Mouse (Mus musculus) stomach, embryonic 15.5 days (tissue): ENCODE data around the gene Kansl2. TPM values are rescaled to one million over a fixed set of nuclear protein-coding genes. Genes with fewer than 3 reads are reported as not detected.

Source experiments
- ATAC-seq: fragments of 200-750 bp; cut with Nextera tagmentation; 2 replicates; pipeline ENCODE4 v1.8.0; 2017; ENCODE audit warnings: low read depth, moderate number of reproducible peaks, moderate TSS enrichment; ENCODE audit not compliant: insufficient read depth, low FRiP score
- H3K27ac ChIP-seq: fragments of 300-500 bp; sonication (generic); 2 replicates; pipeline ENCODE4 v1.5.1; 2015; ENCODE audit warnings: mild to moderate bottlenecking, inconsistent platforms
- H3K27me3 ChIP-seq: fragments of 300-500 bp; sonication (generic); replicated peaks from 2 replicates; pipeline ENCODE4 v1.6.1; 2015; ENCODE audit warnings: inconsistent platforms
- H3K36me3 ChIP-seq: fragments of 300-500 bp; sonication (generic); 2 replicates; pipeline ENCODE4 v1.6.1; 2015; ENCODE audit warnings: inconsistent platforms
- H3K4me1 ChIP-seq: fragments of 300-500 bp; sonication (generic); 2 replicates; pipeline ENCODE4 v1.6.1; 2015; ENCODE audit warnings: inconsistent platforms
- H3K4me2 ChIP-seq: fragments of 300-500 bp; sonication (generic); 2 replicates; pipeline ENCODE4 v1.6.1; 2015; ENCODE audit warnings: mild to moderate bottlenecking, inconsistent platforms
- H3K4me3 ChIP-seq: fragments of 300-500 bp; sonication (generic); replicated peaks from 2 replicates; pipeline ENCODE4 v1.5.1; 2015; ENCODE audit warnings: inconsistent platforms
- H3K9ac ChIP-seq: fragments of 300-500 bp; sonication (generic); 2 replicates; pipeline ENCODE4 v1.6.1; 2015; ENCODE audit warnings: inconsistent platforms
- H3K9me3 ChIP-seq: fragments of 300-500 bp; sonication (generic); 2 replicates; pipeline ENCODE4 v1.6.1; 2016; ENCODE audit warnings: inconsistent platforms
- WGBS: fragments of 180-500 bp; shearing (Covaris S2); methylation state at CpG from one replicate; pipeline ENCODE4 v1.1.7; 2015; 5-methylcytosine and 5-hydroxymethylcytosine counted together
- polyA plus RNA-seq: library from polyadenylated mRNA; unstranded; fragments of >200 nt; fragmentation: Nextera tagmentation; extraction: Ambion mirVana; gene quantifications from 2 replicates; pipeline ENCODE4 v1.2.1, GENCODE M21; 2015

Gene Kansl2
- polyA plus RNA-seq: 79.4 and 86.7 TPM in 2 replicates

DNA sequence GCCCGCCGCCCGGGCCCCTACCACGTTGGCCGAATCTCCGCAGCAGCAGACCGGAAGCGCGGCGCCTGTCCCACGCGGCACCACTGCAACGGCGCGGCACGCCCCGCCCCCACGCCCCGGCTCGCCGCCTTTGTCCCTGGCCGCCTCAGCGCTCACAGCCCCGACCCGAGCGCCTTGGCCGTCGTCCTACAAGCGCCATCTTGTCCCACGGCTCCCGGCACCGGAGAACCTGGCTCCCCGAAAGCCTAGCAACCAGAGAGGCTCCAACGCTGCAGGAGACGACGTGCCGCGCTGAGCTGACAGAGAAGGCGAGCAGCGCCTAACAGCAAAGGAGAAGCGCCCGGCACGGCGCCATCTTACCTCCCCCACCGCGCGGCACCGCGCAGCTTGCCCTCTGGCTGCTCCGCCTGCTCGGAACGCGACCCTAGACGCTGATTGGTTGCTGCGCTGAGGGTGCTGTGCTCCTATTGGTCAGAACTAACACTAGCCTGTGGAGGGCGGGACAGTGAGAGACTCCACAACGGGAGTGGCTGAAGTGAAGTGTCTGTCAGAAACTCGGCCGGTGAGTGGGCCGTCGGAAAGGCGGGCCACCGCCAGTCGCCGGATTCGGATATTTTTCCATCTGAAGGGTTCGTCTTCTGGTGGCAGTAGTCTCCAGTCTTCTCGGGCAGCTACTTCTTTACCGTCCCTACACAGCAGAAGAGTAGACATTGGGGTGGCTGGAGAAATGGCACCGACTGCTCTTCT lies at the start of gene Kansl2:
TSS of gene Kansl2 (minus strand) at position 384 of the 747 bp plus-strand sequence.
- Histone ChIP-seq H3K4me2 (peak within 1 kb of the TSS; percentile 73), H3K9ac (peak within 1 kb of the TSS; percentile 77), H3K4me3 (peak within 1 kb of the TSS; percentile 91), H3K4me1 (peaks cover 7% of the 10 kb centered on the region; the same call in 1 of the 2 replicates), H3K27me3 (no peaks in the 10 kb centered on the region), H3K36me3 (peaks cover 15% of the 10 kb centered on the region), H3K9me3 (no peaks in the 10 kb centered on the region), H3K27ac (peak within 1 kb of the TSS; percentile 99)
- WGBS: under 1% methylated on average over 64 of the region's 70 CpGs
- peak; percentile 100 for ATAC-seq

DNA sequence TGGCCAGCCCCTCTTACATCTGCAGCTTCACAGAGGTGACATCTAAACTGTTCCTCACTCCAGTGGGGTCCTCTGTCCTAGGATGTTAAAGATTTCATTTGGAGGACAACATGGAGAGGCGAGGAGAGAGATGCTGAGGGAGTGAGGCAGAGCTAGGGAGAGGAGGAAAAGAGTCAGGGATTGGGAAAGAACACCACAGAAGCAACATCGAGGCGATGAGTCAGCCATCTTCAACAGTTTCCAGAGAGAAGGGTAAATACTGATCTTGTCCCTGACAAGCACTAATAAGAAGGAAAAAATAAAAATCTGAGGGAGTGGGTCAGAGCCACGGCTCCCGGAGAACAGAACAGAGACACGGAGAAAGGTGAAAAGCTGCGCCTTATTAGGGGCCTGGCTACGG lies 48.9 kb upstream of the Kansl2 start:
- Histone ChIP-seq H3K36me3 (no peaks in the 10 kb centered on the region), H3K4me3 (no peak overlapping the region), H3K9me3 (no peaks in the 10 kb centered on the region), H3K27ac (no peak overlapping the region), H3K27me3 (no peaks in the 10 kb centered on the region), H3K9ac (no peak overlapping the region), H3K4me2 (no peak overlapping the region), H3K4me1 (no peaks in the 10 kb centered on the region)
- 72% methylated on average over 8 of the region's 8 CpGs for WGBS
- no peak for ATAC-seq

DNA sequence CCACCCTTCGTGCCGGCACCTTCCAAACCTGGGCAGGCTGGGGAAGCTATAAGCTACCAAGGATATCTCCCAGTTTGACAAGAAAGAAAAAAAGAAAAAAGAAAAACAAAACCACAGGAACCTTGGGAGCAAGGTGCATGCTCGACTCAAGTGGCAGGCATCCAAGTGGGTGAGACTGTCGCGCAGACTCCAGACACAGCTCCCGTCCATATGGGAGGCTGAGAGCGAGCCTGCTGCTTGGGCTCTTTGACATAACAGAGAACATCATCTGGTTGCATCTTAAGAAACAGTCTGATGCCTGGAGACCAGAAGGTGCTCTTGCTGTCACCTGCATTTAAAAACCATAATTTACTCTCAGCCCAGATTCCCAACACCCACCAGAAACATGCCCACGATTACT lies 48.3 kb upstream of the Kansl2 start:
- no peaks in the 10 kb centered on the region for H3K36me3 ChIP-seq

DNA sequence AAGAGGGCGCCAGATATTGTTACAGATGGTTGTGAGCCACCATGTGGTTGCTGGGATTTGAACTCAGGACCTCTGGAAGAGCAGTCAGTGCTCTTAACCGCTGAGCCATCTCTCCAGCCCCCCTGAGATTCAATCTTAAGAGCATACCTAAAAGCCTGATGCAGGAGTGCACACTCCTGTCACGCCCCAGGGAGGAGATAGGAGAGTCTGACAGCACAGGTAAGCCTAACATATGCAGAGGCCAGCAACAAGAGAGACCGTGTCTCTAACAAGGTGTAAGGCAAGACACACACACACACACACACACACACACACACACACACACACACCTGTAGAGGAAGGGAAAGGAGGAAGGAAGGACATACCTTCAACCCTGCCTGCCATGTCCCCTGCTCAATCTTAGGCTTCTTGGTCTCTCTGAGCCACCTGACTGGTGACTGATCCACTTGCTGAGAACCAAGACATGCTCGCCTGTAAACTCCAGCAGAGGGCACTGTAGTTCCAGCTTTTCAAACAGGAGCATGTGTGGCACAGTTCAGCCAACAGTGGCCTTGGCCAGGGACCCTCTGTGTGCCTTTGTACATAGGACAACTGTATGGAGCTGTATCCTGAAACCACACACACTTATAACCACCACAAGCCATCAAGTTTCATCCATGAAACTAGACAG lies 45.9 kb upstream of the Kansl2 start:
- no peaks in the 10 kb centered on the region for H3K27me3 ChIP-seq
- no peak overlapping the region for H3K4me2 ChIP-seq
- H3K4me1 ChIP-seq: no peaks in the 10 kb centered on the region
- no peak overlapping the region for H3K4me3 ChIP-seq
- no peaks in the 10 kb centered on the region for H3K9me3 ChIP-seq
- no peak overlapping the region for H3K9ac ChIP-seq
- H3K27ac ChIP-seq: no peak overlapping the region
- H3K36me3 ChIP-seq: no peaks in the 10 kb centered on the region
- ATAC-seq: peak; percentile 70
- 42% methylated on average over 5 of the region's 5 CpGs for WGBS

More for the DNA sequence above, 48.3 kb upstream of the Kansl2 start:
- no peak overlapping the region for H3K27ac ChIP-seq
- H3K27me3 ChIP-seq: no peaks in the 10 kb centered on the region
- H3K9ac ChIP-seq: no peak overlapping the region
- ATAC-seq: no peak
- WGBS: 70% methylated on average over 8 of the region's 8 CpGs
- H3K4me2 ChIP-seq: no peak overlapping the region
- H3K4me3 ChIP-seq: no peak overlapping the region
- no peaks in the 10 kb centered on the region for H3K9me3 ChIP-seq
- no peaks in the 10 kb centered on the region for H3K4me1 ChIP-seq

DNA sequence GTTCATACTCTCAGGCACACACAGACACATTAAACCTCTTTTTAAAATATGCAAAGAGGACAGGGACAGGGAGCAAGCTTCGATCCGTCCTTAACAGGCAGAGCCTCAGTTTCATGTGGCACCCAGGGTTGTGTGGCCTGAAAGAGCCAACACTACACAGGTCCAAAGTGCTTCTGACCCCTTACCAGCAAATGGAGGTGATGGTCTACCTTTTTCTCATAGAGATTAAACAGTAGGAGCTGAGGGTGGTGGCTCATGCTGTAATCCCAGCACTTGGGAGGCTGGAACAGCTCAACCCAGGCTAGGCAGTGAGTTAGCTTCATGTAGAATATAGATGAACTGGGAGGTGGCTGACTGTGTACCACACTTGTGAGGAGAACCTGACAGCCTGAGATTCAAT lies 45.2 kb upstream of the Kansl2 start:
- no peaks in the 10 kb centered on the region for H3K36me3 ChIP-seq
- no peaks in the 10 kb centered on the region for H3K27me3 ChIP-seq
- no peaks in the 10 kb centered on the region for H3K9me3 ChIP-seq
- H3K9ac ChIP-seq: no peak overlapping the region
- no peak overlapping the region for H3K4me3 ChIP-seq
- H3K27ac ChIP-seq: no peak overlapping the region
- H3K4me2 ChIP-seq: no peak overlapping the region
- ATAC-seq: no peak
- H3K4me1 ChIP-seq: no peaks in the 10 kb centered on the region
- WGBS: 90% methylated on average over 2 of the region's 2 CpGs

DNA sequence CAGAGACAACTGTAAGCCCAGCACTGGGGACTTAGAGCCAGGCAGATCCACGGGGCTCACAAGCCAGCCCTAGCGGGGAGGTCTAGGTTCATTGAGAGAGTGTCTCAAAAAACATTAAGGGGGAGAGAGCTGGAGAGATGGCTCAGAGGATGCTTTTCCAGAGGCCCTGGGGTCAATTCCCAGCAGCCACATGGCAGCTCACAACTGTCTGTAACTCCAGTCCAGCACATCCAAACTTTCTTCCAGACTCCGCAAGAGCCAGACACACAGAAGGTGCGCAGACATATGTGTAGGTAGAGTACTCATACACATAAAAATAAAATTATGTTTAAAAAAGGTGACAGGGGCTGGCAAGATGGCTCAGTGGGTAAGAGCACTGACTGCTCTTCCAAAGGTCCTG lies 39.2 kb upstream of the Kansl2 start:
- Histone ChIP-seq H3K4me3 (no peak overlapping the region), H3K4me1 (peaks cover 7% of the 10 kb centered on the region), H3K4me2 (no peak overlapping the region), H3K36me3 (no peaks in the 10 kb centered on the region), H3K27ac (no peak overlapping the region), H3K9me3 (no peaks in the 10 kb centered on the region), H3K9ac (no peak overlapping the region), H3K27me3 (no peaks in the 10 kb centered on the region)
- ATAC-seq: no peak
- 80% methylated on average over 4 of the region's 4 CpGs for WGBS

DNA sequence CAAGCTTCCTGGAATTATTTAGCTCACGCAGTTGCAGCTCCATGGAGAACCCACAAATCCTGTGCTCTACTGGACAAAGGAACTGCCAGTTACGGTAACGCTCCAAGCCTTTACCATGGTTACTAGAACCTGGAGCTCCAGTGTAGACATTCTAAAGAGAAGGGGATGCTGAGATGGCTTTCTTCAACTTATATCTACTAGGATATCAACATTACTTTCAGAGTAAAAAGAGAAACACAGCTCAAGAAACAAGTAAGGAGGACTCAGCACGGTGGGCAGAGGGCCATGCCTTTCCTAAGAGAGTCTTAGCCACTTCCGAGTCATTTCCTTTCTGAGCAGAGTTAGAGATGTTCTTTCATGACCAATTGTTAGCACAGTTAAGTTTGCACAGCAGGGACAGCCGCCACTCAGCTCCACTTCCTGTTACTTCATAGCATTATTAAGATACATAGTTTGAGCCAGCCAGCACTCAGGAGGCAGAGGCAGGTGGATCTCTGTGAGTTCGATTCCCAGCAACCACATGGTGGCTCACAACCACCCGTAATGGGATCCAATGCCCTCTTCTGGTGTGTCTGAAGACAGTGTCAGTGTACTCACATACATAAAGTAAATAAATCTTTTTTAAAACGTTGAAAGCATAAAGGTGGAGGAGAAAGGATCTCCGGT lies 36.9 kb upstream of the Kansl2 start, which contains the start of the genes Ccnt1 and 4930415O20Rik:
TSS of gene Ccnt1 (minus strand) at position 51 of the 666 bp plus-strand sequence.
TSS of gene 4930415O20Rik (plus strand) at position 132 of the 666 bp plus-strand sequence.
- 77% methylated on average over 10 of the region's 10 CpGs for WGBS
- no peak within 1 kb of the TSS for H3K27ac ChIP-seq
- no peak for ATAC-seq

DNA sequence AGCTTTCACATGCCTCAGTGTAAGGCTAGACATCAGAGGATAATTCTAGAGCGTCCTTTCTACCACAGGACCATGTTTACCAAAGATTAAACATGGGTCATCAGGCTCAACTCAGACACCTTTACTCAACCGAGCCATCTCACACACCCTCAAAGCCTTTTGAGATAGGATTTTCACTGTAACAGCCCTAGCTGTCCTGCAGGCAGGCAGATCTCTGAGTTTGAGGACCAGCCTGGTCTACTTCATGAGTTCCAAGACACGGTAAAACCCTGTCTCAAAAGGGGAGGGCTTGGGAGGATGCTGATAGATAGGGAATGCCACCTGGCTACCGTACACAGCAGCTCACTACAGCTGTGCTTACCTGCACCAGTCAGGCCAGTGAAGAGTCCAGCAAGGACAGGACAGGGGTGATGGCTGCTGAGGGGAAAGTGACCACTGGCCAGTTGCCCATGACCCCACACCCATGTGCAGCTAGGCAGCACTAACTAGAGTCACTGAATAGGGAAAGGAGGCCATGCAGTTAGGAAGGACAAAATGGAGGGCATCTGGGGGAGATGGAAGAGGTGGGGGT lies 35.8 kb upstream of the Kansl2 start:
- no peak overlapping the region for H3K9ac ChIP-seq
- no peaks in the 10 kb centered on the region for H3K9me3 ChIP-seq
- H3K4me2 ChIP-seq: no peak overlapping the region
- H3K27ac ChIP-seq: no peak overlapping the region
- no peak for ATAC-seq
- WGBS: 72% methylated on average over 4 of the region's 4 CpGs
- no peaks in the 10 kb centered on the region for H3K27me3 ChIP-seq
- H3K4me3 ChIP-seq: no peak overlapping the region
- H3K36me3 ChIP-seq: no peaks in the 10 kb centered on the region
- peaks cover 22% of the 10 kb centered on the region for H3K4me1 ChIP-seq

More for the DNA sequence above, 36.9 kb upstream of the Kansl2 start, which contains the start of the genes Ccnt1 and 4930415O20Rik:
- no peaks in the 10 kb centered on the region for H3K9me3 ChIP-seq
- H3K36me3 ChIP-seq: no peaks in the 10 kb centered on the region
- H3K4me3 ChIP-seq: no peak within 1 kb of the TSS
- H3K4me2 ChIP-seq: no peak within 1 kb of the TSS
- H3K4me1 ChIP-seq: peaks cover 12% of the 10 kb centered on the region
- H3K27me3 ChIP-seq: no peaks in the 10 kb centered on the region
- H3K9ac ChIP-seq: no peak within 1 kb of the TSS

DNA sequence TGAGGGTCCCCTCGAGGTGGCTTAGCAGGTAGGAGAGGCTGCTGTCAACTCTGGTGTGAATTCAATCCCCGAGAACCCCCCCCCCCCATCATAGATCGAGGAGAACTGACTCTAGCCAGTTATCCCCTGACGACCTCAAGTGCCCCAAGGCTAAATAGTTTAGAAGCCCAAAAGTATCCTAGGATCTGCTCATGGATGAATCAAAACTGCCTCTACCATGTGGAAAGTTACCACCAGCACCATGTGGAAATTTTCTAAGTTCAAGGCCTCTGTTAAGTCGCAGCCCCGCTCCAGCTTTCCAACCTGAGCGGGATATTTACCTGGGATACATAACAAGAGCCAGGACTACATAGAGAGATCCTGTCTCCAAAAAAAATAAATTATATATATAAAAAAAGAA lies 35.2 kb upstream of the Kansl2 start:
- H3K4me3 ChIP-seq: peak overlapping the region; percentile 96
- no peak for ATAC-seq
- H3K9me3 ChIP-seq: no peaks in the 10 kb centered on the region
- H3K4me2 ChIP-seq: peak overlapping the region; percentile 70
- H3K36me3 ChIP-seq: no peaks in the 10 kb centered on the region
- H3K27me3 ChIP-seq: no peaks in the 10 kb centered on the region
- 0 out of 2 replicates have a peak overlapping the region, but pooled peaks have one; percentile 35 for H3K9ac ChIP-seq
- peaks cover 22% of the 10 kb centered on the region for H3K4me1 ChIP-seq
- 58% methylated on average over 7 of the region's 7 CpGs for WGBS
- 0 out of 2 replicates have a peak overlapping the region, but pooled peaks have one; percentile 96 for H3K27ac ChIP-seq

DNA sequence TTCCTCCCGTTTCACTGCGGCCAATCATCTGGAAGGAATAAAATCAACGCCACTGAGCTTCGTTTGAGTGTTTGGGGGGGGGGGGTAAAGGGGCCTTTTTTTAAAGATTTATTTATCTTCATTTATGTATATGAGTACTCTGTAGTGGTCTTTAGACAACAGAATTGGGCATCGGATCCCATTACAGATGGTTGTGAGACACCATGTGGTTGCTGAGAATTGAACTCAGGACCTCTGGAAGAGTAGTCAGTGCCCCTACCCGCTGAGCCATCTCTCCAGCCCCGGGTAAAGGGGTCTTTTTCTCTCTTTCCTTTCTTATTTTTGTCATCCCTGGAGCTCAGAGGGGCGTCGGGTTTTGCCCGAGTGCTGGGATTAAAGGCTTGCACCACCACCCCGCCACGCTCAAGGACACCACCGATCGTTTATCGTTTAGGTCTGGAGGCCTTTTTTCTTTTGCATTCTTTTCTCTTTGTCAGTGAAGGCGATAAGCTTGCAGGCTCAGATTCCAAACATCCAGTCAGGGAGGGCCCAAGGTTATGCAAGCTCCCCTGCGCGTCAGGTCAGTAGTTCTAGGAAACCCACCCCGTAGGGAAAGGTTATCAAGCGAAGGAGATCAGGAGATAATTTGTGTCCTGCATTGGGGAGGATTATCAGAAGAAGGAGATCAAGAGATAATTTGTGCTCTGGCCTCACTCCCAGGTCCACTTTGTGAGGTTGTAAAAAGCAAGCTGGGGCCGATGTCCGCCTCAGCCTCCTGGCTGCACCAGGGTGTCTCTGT lies 34.4 kb upstream of the Kansl2 start:
- 3% methylated on average over 22 of the region's 22 CpGs for whole genome bisulfite sequencing
- H3K27ac ChIP-seq: peak overlapping the region; percentile 96
- no peaks in the 10 kb centered on the region for H3K27me3 ChIP-seq
- peaks cover 22% of the 10 kb centered on the region for H3K4me1 ChIP-seq
- H3K36me3 ChIP-seq: no peaks in the 10 kb centered on the region
- H3K9ac ChIP-seq: peak overlapping the region; percentile 35
- H3K4me3 ChIP-seq: peak overlapping the region; percentile 96
- no peaks in the 10 kb centered on the region for H3K9me3 ChIP-seq
- no peak for ATAC-seq
- peak overlapping the region; percentile 70 for H3K4me2 ChIP-seq
